14 mouse cellular contexts compared by ENCODE assay signal in genomic region chr6:146855185-146855584, GRCm38 (mm10). TPM values are rescaled to one million over a fixed set of nuclear protein-coding genes. Genes with fewer than 3 reads are reported as not detected.
DNase-seq lines count a peak whose midpoint lies in the region; ATAC-seq and TF ChIP-seq lines count a peak whose summit lies in the region.
"Had no signal": no experiment of that assay in that cellular context is flagged by ENCODE, and none has a peak within 500 bp of the region (broad histone marks: within the 10 kb centered on the region; RNA-seq: fewer than 3 reads in every experiment).

No protein-coding gene starts in this region.

- no peak for DNase-seq in kidney, postnatal 0 days (ENCODE audit: low spot score)
- DNase-seq in kidney, adult 2 months = no peak
- peak; percentile 16 for DNase-seq in WW6 (ENCODE audit: low read depth, low spot score)
- no peak for DNase-seq in thymus, postnatal 36 days
- DNase-seq in thymus, postnatal 4 days = no peak
- DNase-seq: adrenal gland, adult 2 months; cerebellum, adult 11 months; heart, postnatal 10 days; kidney, postnatal 14 days had no signal

- H3K27ac ChIP-seq in kidney, postnatal 0 days = no peak overlapping the region
- H3K27ac ChIP-seq in kidney, adult 2 months (ENCODE audit: insufficient read depth, low read depth, low read length) = no peak overlapping the region
- H3K27ac ChIP-seq: embryonic facial prominence, embryonic 13.5 days had no signal

- no peak for TF ChIP-seq POLR2A in kidney, adult 2 months (IDR thresholded peaks at IDR 0.05; ENCODE audit: low read depth, low read length)

- H3K9me3 ChIP-seq in kidney, postnatal 0 days (replicated peaks; ENCODE audit: low read length) = no peaks in the 10 kb centered on the region
- H3K9me3 ChIP-seq: embryonic facial prominence, embryonic 13.5 days had no signal

- no peaks in the 10 kb centered on the region for H3K27me3 ChIP-seq in kidney, postnatal 0 days (ENCODE audit: insufficient read depth, low read length)
- H3K27me3 ChIP-seq in kidney, adult 2 months (replicated peaks; ENCODE audit: control insufficient read depth, insufficient read depth, low read length) = no peaks in the 10 kb centered on the region
- H3K27me3 ChIP-seq: embryonic facial prominence, embryonic 13.5 days had no signal

- H3K4me2 ChIP-seq in kidney, postnatal 0 days (ENCODE audit: low read length) = no peak overlapping the region
- H3K4me2 ChIP-seq: embryonic facial prominence, embryonic 13.5 days had no signal

- H3K36me3 ChIP-seq in kidney, postnatal 0 days (ENCODE audit: insufficient read depth, low read length) = no peaks in the 10 kb centered on the region
- no peaks in the 10 kb centered on the region for H3K36me3 ChIP-seq in kidney, adult 2 months (ENCODE audit: control insufficient read depth, insufficient read depth, low read length)
- H3K36me3 ChIP-seq: embryonic facial prominence, embryonic 13.5 days had no signal

- H3K4me3 ChIP-seq in kidney, postnatal 0 days (replicated peaks; ENCODE audit: low read depth, low read length) = no peak overlapping the region
- H3K4me3 ChIP-seq in kidney, adult 2 months (ENCODE audit: insufficient read depth, low read depth, low read length) = no peak overlapping the region
- H3K4me3 ChIP-seq: embryonic facial prominence, embryonic 13.5 days had no signal

- H3K9ac ChIP-seq in kidney, postnatal 0 days (ENCODE audit: low read depth, low read length) = no peak overlapping the region
- H3K9ac ChIP-seq: embryonic facial prominence, embryonic 13.5 days had no signal

- no peak for TF ChIP-seq CTCF in kidney, postnatal 0 days (IDR thresholded peaks at IDR 0.05; ENCODE audit: low read depth)
- no peak for TF ChIP-seq CTCF in kidney, adult 2 months (conservative IDR thresholded peaks at IDR 0.05; ENCODE audit: insufficient read depth, insufficient read length, low read depth, low read length)

- H3K4me1 ChIP-seq in kidney, postnatal 0 days (replicated peaks; ENCODE audit: insufficient read depth, low read length) = no peaks in the 10 kb centered on the region
- H3K4me1 ChIP-seq in kidney, adult 2 months (ENCODE audit: control insufficient read depth, insufficient read depth, low read length) = no peaks in the 10 kb centered on the region

- peak; percentile 65 for ATAC-seq in kidney, postnatal 0 days (replicated peaks; ENCODE audit: low FRiP score, low read depth)
- peak; percentile 93 for ATAC-seq in erythroid progenitor cell, adult 5-6 weeks (replicated peaks; ENCODE audit: low FRiP score, poor library complexity, severe bottlenecking)
- peak; percentile 70 for ATAC-seq in megakaryocyte-erythroid progenitor cell, adult 5-6 weeks (replicated peaks; ENCODE audit: low FRiP score, low TSS enrichment, poor library complexity, severe bottlenecking)

- WGBS in kidney, postnatal 0 days = 93% methylated on average over 9 of the region's 9 CpGs
- WGBS in kidney, adult 2 months = 95% methylated on average over 9 of the region's 9 CpGs

RNA-seq across cellular contexts. Expression of gene Smco2, which starts 5.3 kb away (rescaled TPM):
- polyA plus RNA-seq in kidney, postnatal 0 days (2015; fragmentation: Nextera tagmentation; extraction: Ambion mirVana) = not detected in 2 replicates
- polyA plus RNA-seq in kidney, adult 2 months (2012; rRNA removed) = 0.11 TPM in 1 of 2 replicates, not detected in the other
- not detected in 2 replicates for total RNA-seq in erythroid progenitor cell, adult 5-6 weeks (2015; ENCODE audit: low replicate concordance)
- total RNA-seq in erythroid progenitor cell, adult 5-6 weeks (2017; ENCODE audit: low replicate concordance) = not detected in 2 replicates
- not detected in 2 replicates for total RNA-seq in megakaryocyte-erythroid progenitor cell, adult 5-6 weeks (2014; fragmentation: Nextera tagmentation)
- not detected in 2 replicates for total RNA-seq in megakaryocyte-erythroid progenitor cell, adult 5-6 weeks (2017)
- total RNA-seq: adrenal gland, adult 2 months; gastrocnemius, adult 8-10 months had no signal
- polyA plus RNA-seq: adrenal gland, adult 2 months; embryonic facial prominence, embryonic 13.5 days; lung, embryonic 16.5 days had no signal

RNA-seq across cellular contexts. Expression of gene Ppfibp1, which starts 33.1 kb away (rescaled TPM):
- 55.9 and 60.2 TPM in 2 replicates for polyA plus RNA-seq in kidney, postnatal 0 days (2015; fragmentation: Nextera tagmentation; extraction: Ambion mirVana)
- polyA plus RNA-seq in kidney, adult 2 months (2012; rRNA removed) = 20.6 and 23.4 TPM in 2 replicates
- total RNA-seq in erythroid progenitor cell, adult 5-6 weeks (2015; ENCODE audit: low replicate concordance) = 0.42 and 6.1 TPM in 2 replicates
- 0.64 and 1.5 TPM in 2 replicates for total RNA-seq in erythroid progenitor cell, adult 5-6 weeks (2017; ENCODE audit: low replicate concordance)
- 1.2 and 6.5 TPM in 2 replicates for total RNA-seq in megakaryocyte-erythroid progenitor cell, adult 5-6 weeks (2014; fragmentation: Nextera tagmentation)
- total RNA-seq in megakaryocyte-erythroid progenitor cell, adult 5-6 weeks (2017) = 6.1 and 11.4 TPM in 2 replicates

RNA-seq across cellular contexts. Expression of gene Arntl2, which starts 59.3 kb away (rescaled TPM):
- 1.2 and 1.8 TPM in 2 replicates for polyA plus RNA-seq in kidney, postnatal 0 days (2015; fragmentation: Nextera tagmentation; extraction: Ambion mirVana)
- polyA plus RNA-seq in kidney, adult 2 months (2012; rRNA removed) = 3.3 and 4.1 TPM in 2 replicates
- 0.84 and 1.4 TPM in 2 replicates for total RNA-seq in erythroid progenitor cell, adult 5-6 weeks (2015; ENCODE audit: low replicate concordance)
- not detected in 2 replicates for total RNA-seq in erythroid progenitor cell, adult 5-6 weeks (2017; ENCODE audit: low replicate concordance)
- not detected in 2 replicates for total RNA-seq in megakaryocyte-erythroid progenitor cell, adult 5-6 weeks (2014; fragmentation: Nextera tagmentation)
- total RNA-seq in megakaryocyte-erythroid progenitor cell, adult 5-6 weeks (2017) = not detected in 2 replicates
